Mouse (Mus musculus): ENCODE data around the gene Slco1a1.

DNA sequence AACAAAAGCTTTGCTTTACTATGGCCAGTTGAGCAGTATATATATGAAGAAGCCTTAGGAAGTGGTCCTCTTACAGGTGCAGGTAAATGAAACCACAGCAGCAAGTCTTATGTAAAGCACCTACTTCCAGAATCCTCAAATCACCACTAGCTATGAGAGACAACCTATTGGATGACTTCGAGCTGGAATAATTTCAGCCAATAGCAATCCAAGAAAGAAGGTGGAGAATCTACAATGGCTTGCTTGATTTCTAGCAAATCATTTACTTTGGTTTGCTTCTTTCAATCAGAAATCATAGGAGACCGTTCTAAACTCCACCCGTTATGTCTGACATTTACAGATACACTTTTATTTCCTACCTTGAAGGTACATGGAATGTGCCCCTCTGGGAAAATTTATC is 15.1 kb upstream of the Slco1a1 start:
- TF ChIP-seq GATA1 (IDR thresholded peaks at IDR 0.05; ENCODE audit: borderline replicate concordance, low read length) = no peak
- no peak for TF ChIP-seq FLI1 (IDR thresholded peaks at IDR 0.05; ENCODE audit: low read length)
